Mouse (Mus musculus) mature B cell (primary cell): ENCODE measurements around the gene Pramef8.
"Not testable (repeated sequence)": the region's sequence is repeated elsewhere in the genome, so short reads cannot be mapped to it uniquely, and the experiment has no call there.

Source experiments
- in situ Hi-C: fragments of 300-500 bp; cut with MboI; formaldehyde crosslinking; loops from 2 replicates; pipeline ENCODE4 v1.14.3; 2019

The Pramef8 gene

GRCm38 (mm10) chr4:143412219-143413092 is at the start of gene Pramef8:
TSS of gene Pramef8 (plus strand) at chr4:143412426.
- in situ Hi-C loops, result no loop called here

GRCm38 (mm10) chr4:143366415-143367041 is 45.7 kb upstream of the Pramef8 start:
- in situ Hi-C loops, result no loop called here

- in situ Hi-C loops, result no loop called here
Measured at GRCm38 (mm10) chr4:143379480-143379879, 32.7 kb upstream of the Pramef8 start.

- in situ Hi-C loops, result no loop called here
Measured at GRCm38 (mm10) chr4:143379931-143380715, 32.1 kb upstream of the Pramef8 start.

- in situ Hi-C loops, result no loop called here
Measured at GRCm38 (mm10) chr4:143380716-143381004, 31.6 kb upstream of the Pramef8 start.

GRCm38 (mm10) chr4:143382163-143382562 is 30.1 kb upstream of the Pramef8 start:
- in situ Hi-C loops, result no loop called here

GRCm38 (mm10) chr4:143383646-143384045 is 28.6 kb upstream of the Pramef8 start:
- in situ Hi-C loops, result no loop called here

GRCm38 (mm10) chr4:143388955-143389702 is 23.1 kb upstream of the Pramef8 start:
- in situ Hi-C loops, result no loop called here

- in situ Hi-C loops, result no loop called here
Measured at GRCm38 (mm10) chr4:143394181-143394580, 18.0 kb upstream of the Pramef8 start, which contains the start of gene Pramel1. TSS of gene Pramel1 (plus strand) at chr4:143394428.

- in situ Hi-C loops, result no loop called here
Measured at GRCm38 (mm10) chr4:143411566-143412218, 534 bp upstream of the Pramef8 start.

GRCm38 (mm10) chr4:143413621-143414020 is 1.4 kb downstream of the Pramef8 start:
- in situ Hi-C loops, result no loop called here

GRCm38 (mm10) chr4:143414121-143414520 is 1.9 kb downstream of the Pramef8 start:
- in situ Hi-C loops, result no loop called here

GRCm38 (mm10) chr4:143426770-143427169 is 14.5 kb downstream of the Pramef8 start:
- in situ Hi-C loops, result not testable (repeated sequence)

GRCm38 (mm10) chr4:143450224-143450623 is 38.0 kb downstream of the Pramef8 start, which contains the start of gene Oog4:
TSS of gene Oog4 (minus strand) at chr4:143450324.
- in situ Hi-C loops, result no loop called here
